Mouse (Mus musculus) bone marrow, adult 2 months (tissue): ENCODE measurements around the gene Igsf11.

ENCODE experiments used
- CTCF ChIP-seq: fragments of 200-500 bp; IDR thresholded peaks from 2 replicates; pipeline ENCODE4 v1.5.1; 2011; ENCODE audit warnings: low read length, control low read depth; ENCODE audit not compliant: control insufficient read depth, insufficient read depth
- POLR2A ChIP-seq: fragments of 200-500 bp; IDR thresholded peaks from 2 replicates; pipeline ENCODE4 v1.6.1; 2011; ENCODE audit warnings: low read depth, mild to moderate bottlenecking, control low read depth, low read length, borderline replicate concordance; ENCODE audit not compliant: control insufficient read depth

GRCm38 (mm10) chr16:38947141-38947879, 54.8 kb downstream of the Igsf11 start:
- TF ChIP-seq POLR2A = no peak
- TF ChIP-seq CTCF = no peak
